8 mouse cellular contexts compared by ENCODE assay signal in the genomic region with DNA sequence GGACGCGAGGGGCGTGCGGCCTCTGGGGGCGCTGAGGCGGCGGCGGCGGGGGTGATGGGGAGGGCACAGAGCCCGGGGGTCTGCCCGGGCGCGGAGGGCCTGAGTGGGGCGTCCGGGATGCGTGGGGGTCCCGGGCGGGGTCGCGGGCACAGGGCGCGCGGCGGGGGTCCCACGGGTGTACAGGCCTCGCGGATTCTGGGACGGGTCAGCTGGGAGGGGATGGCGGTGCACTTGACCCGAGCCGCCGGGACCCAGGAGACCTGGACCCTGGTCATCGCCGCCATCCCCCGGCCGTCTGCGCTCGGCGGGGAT. TPM values are rescaled to one million over a fixed set of nuclear protein-coding genes. Genes with fewer than 3 reads are reported as not detected.
DNase-seq lines count a peak whose midpoint lies in the region; ATAC-seq and TF ChIP-seq lines count a peak whose summit lies in the region.
"Had no signal": no experiment of that assay in that cellular context is flagged by ENCODE, and none has a peak within 500 bp of the region (broad histone marks: within the 10 kb centered on the region; RNA-seq: fewer than 3 reads in every experiment).

No protein-coding gene starts in this region.

- no peaks in the 10 kb centered on the region for H3K9me3 ChIP-seq in lung, embryonic 16.5 days (ENCODE audit: control insufficient read depth, low read length)
- no peaks in the 10 kb centered on the region for H3K9me3 ChIP-seq in forebrain, embryonic 12.5 days
- H3K9me3 ChIP-seq in limb, embryonic 14.5 days (ENCODE audit: control insufficient read depth, low read length), result no peaks in the 10 kb centered on the region
- H3K9me3 ChIP-seq in stomach, embryonic 14.5 days (ENCODE audit: control insufficient read depth, low read depth, low read length), result no peaks in the 10 kb centered on the region

- H3K4me3 ChIP-seq in lung, embryonic 16.5 days (ENCODE audit: low read length), result peak overlapping the region; percentile 73
- H3K4me3 ChIP-seq in forebrain, embryonic 12.5 days (replicated peaks), result peak overlapping the region; percentile 95
- peak overlapping the region; percentile 93 for H3K4me3 ChIP-seq in limb, embryonic 14.5 days (replicated peaks; ENCODE audit: low read length)
- H3K4me3 ChIP-seq in stomach, embryonic 14.5 days (ENCODE audit: low read depth, low read length), result peak overlapping the region; percentile 93

- peak overlapping the region; percentile 77 for H3K9ac ChIP-seq in lung, embryonic 16.5 days (ENCODE audit: low read length)
- H3K9ac ChIP-seq in forebrain, embryonic 12.5 days, result peak overlapping the region; percentile 91
- peak overlapping the region; percentile 90 for H3K9ac ChIP-seq in limb, embryonic 14.5 days (ENCODE audit: low read depth, low read length, severe bottlenecking)
- peak overlapping the region; percentile 96 for H3K9ac ChIP-seq in stomach, embryonic 14.5 days (replicated peaks; ENCODE audit: low read depth, low read length)

- H3K4me1 ChIP-seq in lung, embryonic 16.5 days (replicated peaks; ENCODE audit: control insufficient read depth, insufficient read depth, low read length), result peaks cover 32% of the 10 kb centered on the region
- H3K4me1 ChIP-seq in forebrain, embryonic 12.5 days, result peaks cover 43% of the 10 kb centered on the region
- peaks cover 23% of the 10 kb centered on the region for H3K4me1 ChIP-seq in limb, embryonic 14.5 days (ENCODE audit: control insufficient read depth, insufficient read depth, low read length)
- peaks cover 19% of the 10 kb centered on the region for H3K4me1 ChIP-seq in stomach, embryonic 14.5 days (ENCODE audit: control insufficient read depth, insufficient read depth, low read length)

- H3K27ac ChIP-seq in lung, embryonic 16.5 days (ENCODE audit: low read length), result peak overlapping the region; percentile 99
- H3K27ac ChIP-seq in forebrain, embryonic 12.5 days, result peak overlapping the region; percentile 100
- peak overlapping the region; percentile 98 for H3K27ac ChIP-seq in limb, embryonic 14.5 days (replicated peaks; ENCODE audit: low read depth, low read length)
- H3K27ac ChIP-seq in stomach, embryonic 14.5 days (ENCODE audit: low read length), result peak overlapping the region; percentile 100

- no peak for DNase-seq in lung, postnatal 14 days
- DNase-seq in limb, embryonic 14.5 days (ENCODE audit: low spot score), result no peak
- no peak for DNase-seq in left cerebral cortex, adult 18-20 months (ENCODE audit: low spot score in 2 of 2)
- DNase-seq in ovary, adult 18-20 months (ENCODE audit: low spot score), result no peak

- no peaks in the 10 kb centered on the region for H3K27me3 ChIP-seq in lung, embryonic 16.5 days (ENCODE audit: control insufficient read depth, insufficient read depth, low read depth, low read length)
- H3K27me3 ChIP-seq in forebrain, embryonic 12.5 days, result no peaks in the 10 kb centered on the region
- no peaks in the 10 kb centered on the region for H3K27me3 ChIP-seq in limb, embryonic 14.5 days (ENCODE audit: control insufficient read depth, insufficient read depth, low read length)
- no peaks in the 10 kb centered on the region for H3K27me3 ChIP-seq in stomach, embryonic 14.5 days (ENCODE audit: control insufficient read depth, insufficient read depth, low read length)

- H3K36me3 ChIP-seq in lung, embryonic 16.5 days (ENCODE audit: control insufficient read depth, insufficient read depth, low read length), result peaks cover 2% of the 10 kb centered on the region; the same call in 1 of the 2 replicates
- H3K36me3 ChIP-seq in forebrain, embryonic 12.5 days (replicated peaks), result no peaks in the 10 kb centered on the region; the same call in none of the 2 replicates
- H3K36me3 ChIP-seq in limb, embryonic 14.5 days (ENCODE audit: control insufficient read depth, insufficient read depth, low read length), result peaks cover 3% of the 10 kb centered on the region; the same call in 1 of the 2 replicates
- no peaks in the 10 kb centered on the region; the same call in 1 of the 2 replicates for H3K36me3 ChIP-seq in stomach, embryonic 14.5 days (ENCODE audit: control insufficient read depth, insufficient read depth, low read length)

- no peak for TF ChIP-seq POLR2A in limb, embryonic 14.5 days (IDR thresholded peaks at IDR 0.05; ENCODE audit: borderline replicate concordance, extremely low read depth, insufficient read depth, insufficient read length)

- under 1% methylated on average over 31 of the region's 39 CpGs for WGBS in lung, embryonic 16.5 days
- under 1% methylated on average over 23 of the region's 39 CpGs for WGBS in forebrain, embryonic 12.5 days
- WGBS in limb, embryonic 14.5 days, result 0% methylated on average over 1 of the region's 39 CpGs
- WGBS in stomach, embryonic 14.5 days, result under 1% methylated on average over 29 of the region's 39 CpGs

- ATAC-seq in lung, embryonic 16.5 days (ENCODE audit: low read depth), result no peak; the same call in 1 of the 2 replicates
- ATAC-seq in forebrain, embryonic 12.5 days (ENCODE audit: low FRiP score), result peak; percentile 42
- ATAC-seq in limb, embryonic 14.5 days (ENCODE audit: low FRiP score, low read depth), result peak; percentile 2; the same call in 1 of the 2 replicates
- ATAC-seq in stomach, embryonic 14.5 days (ENCODE audit: insufficient number of reproducible peaks, insufficient read depth, low FRiP score, low read depth), result peak; percentile 12; the same call in 1 of the 2 replicates

- H3K4me2 ChIP-seq in lung, embryonic 16.5 days (ENCODE audit: low read depth, low read length), result peak overlapping the region; percentile 65
- peak overlapping the region; percentile 74 for H3K4me2 ChIP-seq in forebrain, embryonic 12.5 days
- peak overlapping the region; percentile 80 for H3K4me2 ChIP-seq in limb, embryonic 14.5 days (replicated peaks; ENCODE audit: low read depth, low read length, severe bottlenecking)
- H3K4me2 ChIP-seq in stomach, embryonic 14.5 days (replicated peaks; ENCODE audit: low read depth, low read length), result peak overlapping the region; percentile 82

RNA-seq across cellular contexts. Expression of gene Skil, which starts 0.3 kb away (rescaled TPM):
- 20.6 and 22.2 TPM in 2 replicates for polyA plus RNA-seq in lung, embryonic 16.5 days (2015; fragmentation: Nextera tagmentation; extraction: Ambion mirVana)
- 40.1 and 40.2 TPM in 2 replicates for polyA plus RNA-seq in forebrain, embryonic 12.5 days (2016; fragmentation: Nextera tagmentation; extraction: Ambion mirVana)
- 13.7 and 14.9 TPM in 2 replicates for polyA plus RNA-seq in limb, embryonic 14.5 days (2012; rRNA removed)
- 20.6 and 23.2 TPM in 2 replicates for polyA plus RNA-seq in limb, embryonic 14.5 days (2014; fragmentation: Nextera tagmentation; extraction: Ambion mirVana)
- polyA plus RNA-seq in stomach, embryonic 14.5 days (2014; fragmentation: Nextera tagmentation; extraction: Ambion mirVana), result 27.6 and 30.3 TPM in 2 replicates
- 10 to 100 TPM; 61.8 to 64.3 TPM for total RNA-seq in left cerebral cortex, adult 18-20 months (2021)

RNA-seq across cellular contexts. Expression of gene Cldn11, which starts 54.6 kb away (rescaled TPM):
- 5.0 and 5.8 TPM in 2 replicates for polyA plus RNA-seq in lung, embryonic 16.5 days (2015; fragmentation: Nextera tagmentation; extraction: Ambion mirVana)
- polyA plus RNA-seq in forebrain, embryonic 12.5 days (2016; fragmentation: Nextera tagmentation; extraction: Ambion mirVana), result 33.1 TPM in 2 replicates
- 9.2 and 14.0 TPM in 2 replicates for polyA plus RNA-seq in limb, embryonic 14.5 days (2012; rRNA removed)
- 10.7 and 13.8 TPM in 2 replicates for polyA plus RNA-seq in limb, embryonic 14.5 days (2014; fragmentation: Nextera tagmentation; extraction: Ambion mirVana)
- 2.0 and 3.0 TPM in 2 replicates for polyA plus RNA-seq in stomach, embryonic 14.5 days (2014; fragmentation: Nextera tagmentation; extraction: Ambion mirVana)
- 10 to 100 TPM; 49.0 to 68.5 TPM for total RNA-seq in left cerebral cortex, adult 18-20 months (2021)
- total RNA-seq: common myeloid progenitor, adult 5-6 weeks had no signal
